Mouse (Mus musculus) brain, embryonic 18.5 days (tissue): ENCODE data around the gene Armc7.
"Not testable (repeated sequence)": the region's sequence is repeated elsewhere in the genome, so short reads cannot be mapped to it uniquely, and the experiment has no call there.

ENCODE experiments used
- DNase-seq: peaks from one replicate; pipeline ENCODE4 v3.0.0-alpha.2; 2012; ENCODE audit warnings: low read depth, low spot score

The Armc7 gene

GRCm38 (mm10) chr11:115454822-115455221 lies 20.6 kb upstream of the Armc7 start:
- not testable (repeated sequence) for DNase-seq

- DNase-seq = no peak
Measured at GRCm38 (mm10) chr11:115455619-115456018, 19.8 kb upstream of the Armc7 start.

DNA sequence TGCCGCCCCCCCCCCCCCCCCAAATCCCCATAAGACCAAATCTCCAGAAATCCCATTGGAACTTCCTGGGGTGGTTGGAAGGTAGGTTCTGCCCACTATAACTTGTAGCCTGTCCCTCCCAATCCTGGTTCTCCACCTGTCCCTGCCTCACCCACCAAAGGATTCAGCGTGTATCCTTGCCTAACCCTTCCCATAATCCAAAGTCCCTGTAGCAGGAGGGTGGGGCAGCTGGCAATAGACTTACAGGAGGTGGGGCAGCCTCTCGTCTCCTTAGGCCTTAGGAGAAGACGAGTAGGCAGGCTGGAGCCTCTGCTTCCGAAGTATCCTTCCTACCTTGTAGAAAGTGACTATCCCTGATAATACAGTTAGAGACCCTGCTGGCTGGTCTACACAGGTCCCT lies 19.3 kb upstream of the Armc7 start:
- no peak for DNase-seq

DNA sequence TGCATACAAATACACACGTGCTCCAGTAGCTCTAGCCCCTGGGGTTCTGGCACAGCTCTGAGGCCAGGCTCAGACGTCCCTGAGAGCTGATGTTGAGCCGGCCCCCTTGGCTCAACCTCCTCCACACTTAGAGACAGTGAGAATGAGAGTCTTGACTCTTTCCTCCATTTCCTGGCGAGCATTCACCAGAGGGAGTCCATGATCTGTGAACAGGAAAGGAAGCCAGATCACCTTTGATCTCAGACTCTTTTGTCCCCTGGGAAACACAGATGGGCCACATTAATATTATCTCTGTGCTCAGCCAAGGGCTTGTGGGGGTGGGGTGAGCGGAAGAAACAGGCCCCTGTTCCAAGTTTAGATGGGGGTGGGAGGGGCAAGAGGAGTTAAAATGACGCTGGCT lies 18.1 kb upstream of the Armc7 start:
- DNase-seq = no peak

- DNase-seq = no peak
Measured at GRCm38 (mm10) chr11:115460976-115461375, 14.5 kb upstream of the Armc7 start.

DNA sequence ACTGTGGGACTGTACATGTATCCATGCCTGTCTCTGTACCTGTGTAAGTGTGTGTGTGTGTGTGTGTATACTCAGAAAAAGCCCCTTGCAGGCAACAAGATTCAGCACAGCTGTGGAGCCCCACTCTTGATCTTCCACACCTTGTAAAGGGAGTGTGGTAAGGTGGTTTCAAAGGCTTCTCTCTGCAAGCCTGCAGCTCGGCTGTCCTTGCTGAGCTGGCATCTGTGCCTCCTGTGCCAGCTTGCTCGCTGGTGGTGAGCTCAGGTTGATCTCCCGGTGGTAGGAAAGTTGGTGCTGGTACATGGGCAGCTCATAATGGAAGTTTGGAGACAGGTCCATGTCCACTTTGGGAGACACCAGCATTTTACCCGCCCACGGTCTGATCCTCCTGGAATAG lies 13.6 kb upstream of the Armc7 start:
- DNase-seq = no peak

GRCm38 (mm10) chr11:115462243-115462891 lies 13.1 kb upstream of the Armc7 start, which contains the start of gene Slc16a5:
Gene Slc16a5 (plus strand): TSS chr11:115462474.
- no peak for DNase-seq

GRCm38 (mm10) chr11:115463397-115463796 lies 12.1 kb upstream of the Armc7 start:
- DNase-seq = no peak

DNA sequence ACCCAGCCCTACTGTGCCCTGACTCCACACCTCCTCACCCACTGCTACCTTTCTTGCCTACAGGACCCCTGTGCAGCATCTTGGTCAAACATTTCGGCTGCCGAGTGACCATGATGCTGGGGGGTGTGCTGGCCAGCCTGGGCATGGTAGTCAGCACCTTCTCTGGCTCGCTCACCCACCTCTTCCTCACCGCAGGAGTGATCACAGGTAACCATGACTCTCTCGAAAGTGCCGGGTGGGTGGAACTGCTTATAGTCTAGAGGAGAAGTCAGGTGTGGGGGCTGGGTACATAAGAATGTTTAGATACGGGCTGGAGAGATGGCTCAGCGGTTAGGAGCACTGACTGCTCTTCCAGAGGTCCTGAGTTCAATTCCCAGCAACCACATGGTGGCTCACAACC lies 10.6 kb upstream of the Armc7 start:
- DNase-seq = no peak

GRCm38 (mm10) chr11:115467217-115467618 lies 8.2 kb upstream of the Armc7 start:
- no peak for DNase-seq

GRCm38 (mm10) chr11:115472183-115472582 lies 3.3 kb upstream of the Armc7 start:
- DNase-seq = no peak

DNA sequence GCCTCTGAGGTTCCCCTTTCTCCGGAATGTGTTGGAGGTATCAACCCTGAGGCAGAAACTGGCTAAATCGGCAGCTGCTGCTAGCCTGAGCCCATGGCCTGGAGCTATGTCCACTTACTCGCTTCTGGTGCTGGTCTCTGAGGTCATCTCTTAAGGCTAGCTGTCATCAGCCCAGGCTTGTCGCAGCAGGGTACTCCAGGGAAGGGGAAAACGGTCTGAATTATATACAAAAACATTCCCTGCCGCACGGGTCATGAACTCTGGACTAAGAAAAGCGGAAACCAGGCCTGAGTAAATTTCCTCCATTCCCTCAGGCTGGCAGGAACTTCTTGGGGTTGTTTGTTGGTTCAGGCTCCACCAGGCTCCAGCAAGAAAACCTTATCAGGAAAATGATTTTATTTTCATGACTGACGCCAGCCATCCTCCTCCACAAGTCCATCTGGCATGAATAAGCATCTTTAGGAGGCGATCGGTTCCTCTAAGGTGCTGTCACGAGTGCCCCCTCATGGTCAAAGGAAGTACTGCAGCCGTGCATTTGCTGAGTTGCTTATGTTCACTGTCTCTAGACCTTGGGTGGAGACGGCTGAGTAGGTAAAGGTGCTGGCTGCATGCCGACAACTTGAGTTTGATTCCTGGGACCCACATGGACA lies 1.7 kb upstream of the Armc7 start:
- DNase-seq = peak; percentile 80

GRCm38 (mm10) chr11:115475758-115476237 lies 331 bp downstream of the Armc7 start:
- no peak for DNase-seq

DNA sequence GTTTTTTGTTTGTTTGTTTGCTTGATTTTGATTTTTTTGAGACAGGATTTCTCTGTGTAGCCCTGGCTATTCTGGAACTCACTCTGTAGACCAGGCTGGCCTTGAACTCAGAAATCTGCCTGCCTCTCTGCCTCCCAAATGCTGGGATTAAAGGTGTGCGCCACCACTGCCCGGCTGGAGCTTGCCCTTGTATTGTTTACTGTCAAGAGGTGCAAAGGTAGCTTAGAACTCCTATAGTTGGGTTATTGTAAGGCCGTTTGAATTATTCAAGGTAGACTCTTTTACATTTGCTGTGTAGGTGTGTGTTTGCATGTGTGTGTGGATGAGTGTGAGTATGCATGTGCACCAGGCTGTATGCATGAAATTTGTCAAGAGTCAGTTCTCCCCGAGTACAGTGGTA lies 1.2 kb downstream of the Armc7 start:
- DNase-seq = not testable (repeated sequence)

DNA sequence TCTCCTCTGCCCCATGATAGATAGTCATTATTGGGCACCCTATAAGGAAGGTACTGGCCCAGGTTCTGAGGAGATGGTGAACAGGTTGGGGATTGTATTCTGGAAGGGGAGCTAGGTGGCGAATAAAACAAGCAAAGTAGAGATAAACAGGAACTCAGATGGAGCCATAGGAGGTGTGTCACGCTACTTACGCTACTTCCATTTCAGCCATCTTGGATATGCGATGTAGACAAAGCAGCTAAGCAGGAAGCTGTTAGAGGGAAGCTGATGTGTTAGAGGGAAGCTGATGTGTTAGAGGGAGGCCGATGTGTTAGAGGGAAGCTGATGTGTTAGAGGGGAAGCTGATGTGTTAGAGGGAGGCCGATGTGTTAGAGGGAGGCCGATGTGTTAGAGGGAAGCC lies 1.9 kb downstream of the Armc7 start:
- DNase-seq = not testable (repeated sequence)

DNA sequence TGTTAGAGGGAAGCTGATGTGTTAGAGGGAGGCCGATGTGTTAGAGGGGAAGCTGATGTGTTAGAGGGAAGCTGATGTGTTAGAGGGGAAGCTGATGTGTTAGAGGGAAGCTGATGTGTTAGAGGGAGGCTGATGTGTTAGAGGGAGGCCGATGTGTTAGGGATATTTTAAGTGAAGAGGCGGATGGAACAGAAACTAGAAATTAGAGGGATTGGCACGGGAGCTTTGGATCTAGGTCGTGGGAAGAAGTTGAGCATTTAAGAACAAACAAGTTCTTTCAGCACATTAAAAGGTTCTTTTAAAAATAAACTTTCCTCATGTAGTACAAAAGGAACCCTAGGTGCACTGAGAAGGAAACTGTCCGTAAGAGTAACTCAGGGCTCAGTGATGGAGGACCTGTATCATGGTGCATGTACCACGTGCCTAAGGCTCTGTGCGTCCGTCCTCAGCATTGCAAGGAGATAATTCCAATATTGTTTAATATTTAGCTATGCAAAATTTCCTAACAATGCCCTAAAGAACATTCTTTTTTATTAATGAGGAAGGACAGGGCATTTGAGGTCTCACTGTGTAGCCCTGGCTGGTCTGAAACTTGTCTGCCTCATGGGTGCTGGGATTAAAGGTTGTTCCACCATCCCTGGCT lies 3.0 kb downstream of the Armc7 start:
- no peak for DNase-seq

DNA sequence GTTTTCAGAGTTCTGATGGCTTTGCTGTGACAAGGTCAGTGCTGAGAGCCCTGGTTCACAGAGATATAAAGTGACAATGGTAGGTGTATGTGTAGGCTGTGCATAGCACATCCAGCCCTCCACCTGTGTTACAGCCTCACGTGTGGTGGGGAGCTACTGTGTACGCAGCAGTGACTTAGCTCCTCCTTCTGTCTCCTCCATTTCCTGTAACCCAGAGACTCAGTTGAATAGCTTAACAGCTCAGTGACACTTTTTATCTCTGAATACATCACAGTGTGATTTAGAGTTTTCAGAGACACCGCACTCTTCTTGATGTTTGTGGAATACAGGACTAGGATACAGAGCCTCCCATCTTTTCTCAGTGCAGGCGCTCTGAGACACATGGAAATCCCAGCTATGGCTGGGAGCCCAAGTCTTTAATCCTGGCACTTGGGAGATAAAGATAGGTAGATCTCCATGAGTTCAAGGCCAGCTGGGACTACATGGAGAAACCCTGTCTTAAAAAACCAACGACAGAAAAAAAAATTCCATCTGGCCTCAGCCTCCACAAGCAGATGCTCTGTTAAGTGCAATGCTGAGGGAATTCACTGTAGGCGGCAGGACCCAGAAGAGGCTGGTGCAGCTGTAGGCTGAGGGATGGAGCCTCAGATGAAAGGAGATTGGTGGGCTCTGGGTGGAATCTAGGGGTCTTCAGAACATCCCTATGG lies 6.2 kb downstream of the Armc7 start:
- DNase-seq = no peak

DNA sequence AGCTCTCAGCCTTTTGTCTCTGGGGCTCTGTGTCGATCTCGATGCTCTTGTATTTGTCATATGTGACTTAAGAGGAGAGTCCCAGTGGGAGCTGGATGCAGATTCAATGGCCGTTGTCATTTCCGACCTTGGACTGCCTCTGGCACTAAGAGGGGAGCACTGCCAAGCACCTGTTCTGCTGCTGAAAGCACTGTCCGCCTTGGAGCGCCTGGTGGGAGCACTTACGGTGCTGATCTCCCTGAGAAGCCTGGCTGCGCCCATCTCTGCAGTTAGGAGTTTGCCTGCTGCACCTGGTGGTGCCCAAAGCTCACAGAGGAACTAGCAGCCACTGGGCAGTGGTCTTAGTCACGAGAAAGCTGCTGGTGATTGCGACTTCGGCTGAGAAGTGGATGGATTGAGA lies 7.8 kb downstream of the Armc7 start:
- no peak for DNase-seq

DNA sequence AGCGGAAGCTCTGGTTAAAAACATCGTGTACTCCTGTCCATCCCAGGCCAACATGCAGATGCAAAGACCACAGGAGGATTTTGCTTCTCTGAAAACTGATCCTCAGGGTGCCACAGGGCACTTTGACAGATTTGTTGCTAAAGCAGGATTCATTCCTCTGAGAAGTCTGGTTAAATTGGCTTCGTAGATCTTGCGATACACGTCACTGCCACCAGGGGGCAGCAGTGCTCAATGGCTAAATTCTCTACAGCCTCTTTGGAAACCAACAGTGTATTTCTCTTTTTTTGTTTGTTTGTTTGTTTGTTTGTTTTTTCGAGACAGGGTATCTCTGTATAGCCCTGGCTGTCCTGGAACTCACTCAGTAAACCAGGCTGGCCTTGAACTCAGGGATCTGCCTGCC lies 8.3 kb downstream of the Armc7 start:
- DNase-seq = peak; percentile 28

DNA sequence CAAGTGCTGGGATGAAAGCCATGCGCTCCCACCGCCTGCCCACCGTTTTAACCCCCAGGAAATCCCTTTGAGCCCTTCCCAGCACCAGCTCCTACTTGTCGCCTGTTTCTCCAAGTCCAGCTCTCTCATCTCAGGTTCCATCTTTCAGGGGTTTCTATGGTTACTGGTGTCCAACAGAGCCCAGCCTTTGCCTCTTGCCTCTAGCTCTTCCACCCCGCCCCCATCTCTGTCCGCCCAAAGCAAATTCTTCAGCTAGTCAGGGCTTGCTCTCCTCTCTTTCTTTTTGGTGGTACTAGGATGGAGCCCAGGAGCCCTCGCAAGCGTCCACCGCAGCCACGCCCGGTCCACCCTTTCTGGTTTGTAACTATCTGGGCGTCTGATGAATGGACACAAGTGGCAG lies 9.7 kb downstream of the Armc7 start:
- DNase-seq = no peak

GRCm38 (mm10) chr11:115488551-115489104 lies 13.2 kb downstream of the Armc7 start:
- no peak for DNase-seq
